Mouse (Mus musculus) bone marrow, adult 2 months (tissue): ENCODE results near the gene Ing4. TPM values are rescaled to one million over a fixed set of nuclear protein-coding genes. Genes with fewer than 3 reads are reported as not detected.
"Not testable (repeated sequence)": the region's sequence is repeated elsewhere in the genome, so short reads cannot be mapped to it uniquely, and the experiment has no call there.

Source experiments
- H3K27ac ChIP-seq: fragments of 200-500 bp; 2 replicates; pipeline ENCODE4 v1.5.1; 2012; ENCODE audit warnings: low read depth, mild to moderate bottlenecking, control low read depth, inconsistent platforms, low read length; ENCODE audit not compliant: control insufficient read depth, poor library complexity, insufficient read depth
- H3K4me1 ChIP-seq: fragments of 200-500 bp; 2 replicates; pipeline ENCODE4 v1.6.1; 2011; ENCODE audit warnings: low read length; ENCODE audit not compliant: control insufficient read depth, insufficient read depth
- H3K4me3 ChIP-seq: fragments of 200-500 bp; replicated peaks from 2 replicates; pipeline ENCODE3; 2011; ENCODE audit warnings: mild to moderate bottlenecking, low read depth, low read length, control low read depth; ENCODE audit not compliant: control insufficient read depth
- CTCF ChIP-seq: fragments of 200-500 bp; IDR thresholded peaks from 2 replicates; pipeline ENCODE4 v1.5.1; 2011; ENCODE audit warnings: low read length, control low read depth; ENCODE audit not compliant: control insufficient read depth, insufficient read depth
- POLR2A ChIP-seq: fragments of 200-500 bp; IDR thresholded peaks from 2 replicates; pipeline ENCODE4 v1.6.1; 2011; ENCODE audit warnings: low read depth, mild to moderate bottlenecking, control low read depth, low read length, borderline replicate concordance; ENCODE audit not compliant: control insufficient read depth
- WGBS: fragments of 180-500 bp; shearing (Covaris S2); methylation state at CpG from one replicate; pipeline ENCODE4 v1.1.7; 2018; 5-methylcytosine and 5-hydroxymethylcytosine counted together
- polyA plus RNA-seq: library from polyadenylated mRNA; stranded (reverse); fragments of >200 nt; gene quantifications from 2 replicates; pipeline ENCODE4 v1.2.4, GENCODE M21; 2011; ENCODE audit warnings: low replicate concordance; ENCODE audit not compliant: missing spikeins, insufficient read depth, insufficient read length

Ing4 gene
- polyA plus RNA-seq, 1 experiment, result 42.0 TPM

GRCm38 (mm10) chr6:125017682-125018081 lies 21.9 kb upstream of the Ing4 start:
- Histone ChIP-seq H3K4me1 (peaks cover 2% of the 10 kb centered on the region; the same call in 1 of the 2 replicates), H3K27ac (no peak overlapping the region), H3K4me3 (no peak overlapping the region)
- TF ChIP-seq POLR2A (no peak), CTCF (no peak)
- WGBS, result 81% methylated on average over 3 of the region's 3 CpGs

GRCm38 (mm10) chr6:125030532-125030931 lies 9.0 kb upstream of the Ing4 start:
- not testable (repeated sequence) for H3K4me3 ChIP-seq, H3K27ac ChIP-seq, H3K4me1 ChIP-seq
- WGBS, result 52% methylated on average over 8 of the region's 9 CpGs
- peak; percentile 97 for TF ChIP-seq CTCF

GRCm38 (mm10) chr6:125031604-125032003 lies 8.0 kb upstream of the Ing4 start:
- H3K27ac ChIP-seq, result no peak overlapping the region
- no peak for TF ChIP-seq POLR2A
- no peak for TF ChIP-seq CTCF
- no peaks in the 10 kb centered on the region for H3K4me1 ChIP-seq
- H3K4me3 ChIP-seq, result no peak overlapping the region
- WGBS, result 89% methylated on average over 16 of the region's 16 CpGs

- 65% methylated on average over 4 of the region's 4 CpGs for WGBS
- Histone ChIP-seq H3K4me1 (no peaks in the 10 kb centered on the region; the same call in 1 of the 2 replicates), H3K27ac (no peak overlapping the region), H3K4me3 (no peak overlapping the region)
- TF ChIP-seq CTCF (no peak), POLR2A (no peak)
Observed at GRCm38 (mm10) chr6:125038666-125039065, 894 bp upstream of the Ing4 start.

- Histone ChIP-seq H3K4me3 (peak overlapping the region; percentile 58), H3K27ac (no peak overlapping the region), H3K4me1 (no peaks in the 10 kb centered on the region; the same call in 1 of the 2 replicates)
- 12% methylated on average over 8 of the region's 8 CpGs for WGBS
- TF ChIP-seq POLR2A (no peak), CTCF (no peak)
Observed at GRCm38 (mm10) chr6:125039131-125039530, 429 bp upstream of the Ing4 start.

- H3K4me1 ChIP-seq, result no peaks in the 10 kb centered on the region; the same call in 1 of the 2 replicates
- 1% methylated on average over 7 of the region's 7 CpGs for WGBS
- no peak overlapping the region for H3K27ac ChIP-seq
- TF ChIP-seq CTCF, result no peak
- no peak for TF ChIP-seq POLR2A
- H3K4me3 ChIP-seq, result peak overlapping the region; percentile 96
Observed at GRCm38 (mm10) chr6:125040221-125040620, 661 bp downstream of the Ing4 start.

GRCm38 (mm10) chr6:125041047-125041446 lies 1.5 kb downstream of the Ing4 start:
- no peak overlapping the region for H3K4me3 ChIP-seq
- peak overlapping the region; percentile 56 for H3K27ac ChIP-seq
- 26% methylated on average over 7 of the region's 7 CpGs for WGBS
- no peaks in the 10 kb centered on the region; the same call in 1 of the 2 replicates for H3K4me1 ChIP-seq
- no peak for TF ChIP-seq CTCF
- no peak for TF ChIP-seq POLR2A

- no peak for TF ChIP-seq POLR2A
- TF ChIP-seq CTCF, result no peak
- no peaks in the 10 kb centered on the region; the same call in 1 of the 2 replicates for H3K4me1 ChIP-seq
- H3K4me3 ChIP-seq, result no peak overlapping the region
- H3K27ac ChIP-seq, result no peak overlapping the region
- 86% methylated on average over 7 of the region's 7 CpGs for WGBS
Observed at GRCm38 (mm10) chr6:125042081-125042480, 2.5 kb downstream of the Ing4 start.

GRCm38 (mm10) chr6:125046691-125047090 lies 7.1 kb downstream of the Ing4 start:
- H3K27ac ChIP-seq, result no peak overlapping the region
- 30% methylated on average over 5 of the region's 5 CpGs for WGBS
- TF ChIP-seq CTCF (peak; percentile 88), POLR2A (no peak)
- no peaks in the 10 kb centered on the region for H3K4me1 ChIP-seq
- H3K4me3 ChIP-seq, result no peak overlapping the region
